Mouse (Mus musculus): ENCODE results near the gene Cyb561d1. TPM values are rescaled to one million over a fixed set of nuclear protein-coding genes. Genes with fewer than 3 reads are reported as not detected.
A peak's percentile ranks its signal among the peaks of the same experiment; 100 is the strongest.

Gene Cyb561d1
- polyA plus RNA-seq, 1 experiment = 9.4 TPM

DNA sequence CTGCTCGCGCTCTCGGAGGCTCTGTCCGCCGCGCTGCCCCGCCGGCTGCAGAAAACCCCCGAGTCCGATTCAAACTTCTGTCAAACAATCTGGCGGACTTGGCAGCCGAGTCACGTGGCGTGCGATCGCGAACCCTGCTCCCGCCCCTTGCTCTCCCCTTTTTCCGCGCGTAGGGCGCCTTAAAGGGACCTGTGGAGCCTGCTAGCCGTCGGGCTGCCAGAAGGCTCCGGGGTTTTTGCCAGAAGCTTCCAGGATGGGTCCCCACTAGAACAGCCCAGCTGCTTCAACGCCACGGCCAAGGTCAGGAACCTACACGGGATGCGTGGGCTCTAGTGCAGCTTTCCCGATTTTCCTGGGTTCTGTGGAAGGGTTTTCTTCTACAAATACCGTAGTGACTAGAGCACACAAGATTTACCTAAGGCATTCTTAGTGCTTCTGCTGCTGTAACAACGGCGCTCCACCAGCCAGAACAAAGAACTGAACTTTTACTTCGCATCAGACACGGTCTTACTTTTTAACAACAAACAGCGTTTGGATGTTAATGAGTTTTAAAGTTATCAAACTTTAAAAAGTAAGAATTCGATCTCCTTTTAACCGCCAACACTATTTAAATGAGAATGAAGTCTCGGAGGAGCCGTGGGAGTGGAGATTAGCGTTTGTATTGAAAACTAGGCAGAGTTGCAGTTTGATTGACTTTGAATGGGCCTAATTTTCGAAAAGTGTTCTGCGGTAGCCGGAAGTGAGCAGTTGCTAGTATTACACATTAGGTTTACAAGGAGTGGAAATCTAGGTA lies 25.7 kb upstream of the Cyb561d1 start, which contains the start of gene Sypl2:
TSS of gene Sypl2 (minus strand) at position 91 of the 793 bp plus-strand sequence.
- Histone ChIP-seq H3K36me3 (ENCODE audit: control insufficient read depth, insufficient read depth, low read length) (no peaks in the 10 kb centered on the region), H3K4me1 (ENCODE audit: control insufficient read depth, insufficient read depth, insufficient read length, low read length) (no peaks in the 10 kb centered on the region; the same call in 1 of the 2 replicates), H3K4me3 (ENCODE audit: low read depth, low read length) (peak within 1 kb of the TSS; percentile 59), H3K27ac (ENCODE audit: insufficient read depth, low read depth, low read length) (no peak within 1 kb of the TSS), H3K27me3 (ENCODE audit: control insufficient read depth, insufficient read depth, low read length) (peaks cover 11% of the 10 kb centered on the region; the same call in 1 of the 2 replicates)
- no peak for TF ChIP-seq CTCF (IDR thresholded peaks at IDR 0.05; ENCODE audit: extremely low read depth, insufficient read length, insufficient replicate concordance, low read depth, low read length)
- no peak for TF ChIP-seq POLR2A (IDR thresholded peaks at IDR 0.05; ENCODE audit: low read depth, low read length)
- 5% methylated on average over 44 of the region's 44 CpGs for WGBS

DNA sequence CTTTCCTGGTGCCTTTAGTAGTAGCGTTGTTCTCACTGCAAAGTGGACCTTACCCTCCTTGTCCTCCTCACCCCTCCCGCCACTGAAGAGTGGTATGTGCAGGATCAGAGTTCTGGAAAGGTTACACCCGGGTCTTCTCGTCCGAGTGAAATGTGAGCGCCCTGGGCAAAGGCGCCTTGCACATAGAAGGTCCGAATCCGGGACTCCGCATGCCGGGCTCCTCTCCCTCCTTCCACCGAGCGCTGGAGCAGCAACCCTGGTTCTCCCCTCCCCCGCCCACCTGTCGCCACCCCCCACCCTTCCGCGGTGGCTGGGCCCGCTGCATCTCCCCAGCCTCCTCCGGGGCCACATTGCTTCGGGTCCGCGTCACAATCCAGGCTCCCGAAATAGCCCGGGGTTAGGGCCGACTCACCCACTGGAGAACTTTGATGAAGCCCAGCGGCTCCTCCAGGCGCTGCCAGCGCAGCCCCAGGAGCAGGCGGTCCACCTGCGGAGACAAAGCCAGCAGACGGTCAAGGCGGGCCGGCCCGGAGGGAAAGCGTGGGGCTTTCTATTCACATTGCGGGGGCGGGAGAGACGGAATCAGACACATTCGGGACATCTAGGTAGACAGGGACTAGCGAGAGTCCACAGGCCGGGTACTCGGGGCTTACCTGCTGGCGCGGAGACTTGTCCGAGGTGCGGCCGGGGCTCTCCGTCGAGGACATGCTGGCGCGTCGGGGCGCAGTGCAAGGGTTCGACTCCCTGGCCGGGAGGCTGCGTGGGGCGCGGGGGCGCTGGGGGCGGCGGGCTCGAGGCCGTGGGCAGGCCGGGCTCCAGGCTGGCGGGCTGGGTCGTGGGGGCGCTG lies 24.9 kb upstream of the Cyb561d1 start:
- no peak for TF ChIP-seq POLR2A (IDR thresholded peaks at IDR 0.05; ENCODE audit: low read depth, low read length)
- no peak for TF ChIP-seq CTCF (IDR thresholded peaks at IDR 0.05; ENCODE audit: extremely low read depth, insufficient read length, insufficient replicate concordance, low read depth, low read length)

DNA sequence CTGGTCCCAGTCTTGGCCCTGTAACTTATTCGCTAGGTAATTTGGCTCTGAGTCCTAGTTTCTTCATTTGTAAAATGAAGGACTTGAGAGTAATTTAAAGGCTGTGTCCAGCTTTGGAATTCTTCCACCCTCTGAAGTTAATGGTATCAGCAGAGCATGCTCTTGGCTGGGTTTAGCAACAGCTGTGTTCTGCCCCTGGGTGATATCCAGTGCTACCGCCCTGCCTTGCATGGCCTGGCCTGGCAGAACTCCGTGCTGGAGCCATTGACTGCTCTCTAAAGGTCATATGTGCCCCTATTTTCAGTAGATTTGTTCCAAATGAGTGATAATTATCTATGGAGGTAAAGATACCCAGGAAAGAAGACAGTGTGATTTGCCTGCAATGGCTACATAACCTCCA lies 19.6 kb upstream of the Cyb561d1 start:
- no peak overlapping the region for H3K27ac ChIP-seq (ENCODE audit: insufficient read depth, low read depth, low read length)
- WGBS = 85% methylated on average over 3 of the region's 3 CpGs
- H3K4me1 ChIP-seq (ENCODE audit: control insufficient read depth, insufficient read depth, insufficient read length, low read length) = no peaks in the 10 kb centered on the region
- no peak overlapping the region for H3K4me3 ChIP-seq (ENCODE audit: low read depth, low read length)
- no peaks in the 10 kb centered on the region for H3K36me3 ChIP-seq (ENCODE audit: control insufficient read depth, insufficient read depth, low read length)
- H3K27me3 ChIP-seq (ENCODE audit: control insufficient read depth, insufficient read depth, low read length) = peaks cover 1% of the 10 kb centered on the region; the same call in 1 of the 2 replicates
- TF ChIP-seq CTCF (IDR thresholded peaks at IDR 0.05; ENCODE audit: extremely low read depth, insufficient read length, insufficient replicate concordance, low read depth, low read length) (no peak), POLR2A (IDR thresholded peaks at IDR 0.05; ENCODE audit: low read depth, low read length) (no peak)

More for the DNA sequence above, 24.9 kb upstream of the Cyb561d1 start:
- Histone ChIP-seq H3K4me3 (ENCODE audit: low read depth, low read length) (peak overlapping the region; percentile 59), H3K27me3 (ENCODE audit: control insufficient read depth, insufficient read depth, low read length) (peaks cover 11% of the 10 kb centered on the region; the same call in 1 of the 2 replicates), H3K27ac (ENCODE audit: insufficient read depth, low read depth, low read length) (no peak overlapping the region), H3K36me3 (ENCODE audit: control insufficient read depth, insufficient read depth, low read length) (no peaks in the 10 kb centered on the region), H3K4me1 (ENCODE audit: control insufficient read depth, insufficient read depth, insufficient read length, low read length) (no peaks in the 10 kb centered on the region; the same call in 1 of the 2 replicates)
- 2% methylated on average over 66 of the region's 67 CpGs for WGBS

DNA sequence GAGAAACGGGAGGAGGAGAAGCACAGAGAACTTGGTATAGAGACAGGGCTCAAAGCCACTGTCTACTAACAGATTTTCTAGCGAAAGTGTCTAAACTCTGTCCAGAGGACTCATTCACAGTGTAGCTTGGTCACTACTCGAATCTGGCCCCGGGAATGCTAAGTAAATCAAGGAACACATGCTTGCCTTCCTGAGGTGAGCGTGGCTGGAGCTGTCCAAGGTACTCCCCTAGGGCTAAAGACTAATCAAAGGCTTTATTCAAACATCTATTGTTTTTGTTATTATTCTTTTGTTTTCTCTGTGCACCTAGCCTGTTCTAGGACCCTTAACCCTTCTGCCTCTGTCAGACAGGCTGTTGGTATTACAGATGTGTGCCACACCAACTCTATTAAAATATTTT lies 13.7 kb upstream of the Cyb561d1 start:
- WGBS = 29% methylated on average over 5 of the region's 5 CpGs
- no peaks in the 10 kb centered on the region for H3K27me3 ChIP-seq (ENCODE audit: control insufficient read depth, insufficient read depth, low read length)
- TF ChIP-seq POLR2A (IDR thresholded peaks at IDR 0.05; ENCODE audit: low read depth, low read length) = no peak
- no peak for TF ChIP-seq CTCF (IDR thresholded peaks at IDR 0.05; ENCODE audit: extremely low read depth, insufficient read length, insufficient replicate concordance, low read depth, low read length)
- H3K4me3 ChIP-seq (ENCODE audit: low read depth, low read length) = no peak overlapping the region
- peaks cover 3% of the 10 kb centered on the region; the same call in 1 of the 2 replicates for H3K4me1 ChIP-seq (ENCODE audit: control insufficient read depth, insufficient read depth, insufficient read length, low read length)
- no peaks in the 10 kb centered on the region for H3K36me3 ChIP-seq (ENCODE audit: control insufficient read depth, insufficient read depth, low read length)
- no peak overlapping the region for H3K27ac ChIP-seq (ENCODE audit: insufficient read depth, low read depth, low read length)

DNA sequence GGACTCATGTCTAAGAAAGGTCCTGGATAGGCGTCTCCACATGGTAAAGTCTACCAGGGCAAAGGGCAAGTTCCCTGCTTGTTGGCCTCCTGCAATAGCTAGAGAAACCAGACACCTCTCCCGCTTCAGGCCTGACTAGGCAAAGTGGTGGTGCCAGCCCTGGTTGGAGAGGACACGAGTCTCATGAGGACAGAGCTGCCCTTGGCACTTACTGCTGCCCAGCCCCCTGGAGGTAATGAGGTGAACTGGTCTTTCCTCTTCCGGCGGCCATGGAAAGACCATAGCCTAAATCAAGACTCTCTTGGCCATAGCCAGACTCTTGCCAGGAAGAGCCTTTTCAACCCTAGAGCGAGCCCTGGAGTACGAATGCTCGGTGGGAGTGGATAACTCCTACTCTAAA lies 11.4 kb upstream of the Cyb561d1 start:
- H3K27ac ChIP-seq (ENCODE audit: insufficient read depth, low read depth, low read length) = no peak overlapping the region
- H3K27me3 ChIP-seq (ENCODE audit: control insufficient read depth, insufficient read depth, low read length) = no peaks in the 10 kb centered on the region
- TF ChIP-seq CTCF (IDR thresholded peaks at IDR 0.05; ENCODE audit: extremely low read depth, insufficient read length, insufficient replicate concordance, low read depth, low read length) (no peak), POLR2A (IDR thresholded peaks at IDR 0.05; ENCODE audit: low read depth, low read length) (no peak)
- no peak overlapping the region for H3K4me3 ChIP-seq (ENCODE audit: low read depth, low read length)
- WGBS = 77% methylated on average over 8 of the region's 8 CpGs
- no peaks in the 10 kb centered on the region for H3K36me3 ChIP-seq (ENCODE audit: control insufficient read depth, insufficient read depth, low read length)
- peaks cover 7% of the 10 kb centered on the region; the same call in 1 of the 2 replicates for H3K4me1 ChIP-seq (ENCODE audit: control insufficient read depth, insufficient read depth, insufficient read length, low read length)

DNA sequence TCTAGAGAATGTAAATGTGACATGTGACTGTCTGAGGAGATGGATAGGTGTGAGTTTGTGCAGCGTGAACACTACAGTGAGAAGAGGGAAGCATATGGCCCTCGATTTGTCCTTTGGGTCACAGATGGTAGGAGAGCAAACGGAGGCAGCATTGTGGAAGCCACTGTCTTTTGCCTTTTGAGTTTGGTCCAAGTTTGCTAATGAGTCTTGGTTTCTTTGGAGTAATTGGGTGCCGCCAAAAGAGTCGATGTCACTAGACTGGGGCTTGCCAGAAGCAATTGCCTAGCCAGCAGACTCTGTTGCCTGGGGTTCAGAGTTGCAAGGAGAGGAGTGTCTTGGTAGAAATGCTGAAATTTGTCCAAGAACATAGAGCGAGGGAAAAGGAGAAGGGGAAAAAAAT lies 10.8 kb upstream of the Cyb561d1 start:
- H3K27ac ChIP-seq (ENCODE audit: insufficient read depth, low read depth, low read length) = no peak overlapping the region
- no peak for TF ChIP-seq POLR2A (IDR thresholded peaks at IDR 0.05; ENCODE audit: low read depth, low read length)
- no peak for TF ChIP-seq CTCF (IDR thresholded peaks at IDR 0.05; ENCODE audit: extremely low read depth, insufficient read length, insufficient replicate concordance, low read depth, low read length)
- 88% methylated on average over 6 of the region's 6 CpGs for WGBS

More for the DNA sequence above, 10.8 kb upstream of the Cyb561d1 start:
- Histone ChIP-seq H3K27me3 (ENCODE audit: control insufficient read depth, insufficient read depth, low read length) (no peaks in the 10 kb centered on the region), H3K4me3 (ENCODE audit: low read depth, low read length) (no peak overlapping the region), H3K36me3 (ENCODE audit: control insufficient read depth, insufficient read depth, low read length) (no peaks in the 10 kb centered on the region), H3K4me1 (ENCODE audit: control insufficient read depth, insufficient read depth, insufficient read length, low read length) (peaks cover 7% of the 10 kb centered on the region; the same call in 1 of the 2 replicates)
